Mouse (Mus musculus) kidney, adult 2 months (tissue): ENCODE measurements at regions not wholly inside any gene's neighbourhood (a gene's known extent, or its start where the extent isn't known, plus 50 kb on each side); places are given as distances from the start of the nearest gene placed in this dataset.

Source experiments
- DNase-seq: peaks from one replicate; pipeline ENCODE4 v3.0.0; 2021
- H3K27ac ChIP-seq: fragments of 200-500 bp; 2 replicates; pipeline ENCODE4 v1.5.1; 2012; ENCODE audit warnings: low read depth, low read length, control low read depth, inconsistent platforms; ENCODE audit not compliant: insufficient read depth
- H3K27me3 ChIP-seq: fragments of 200-500 bp; replicated peaks from 2 replicates; pipeline ENCODE4 v1.6.1; 2012; ENCODE audit warnings: mild to moderate bottlenecking, moderate library complexity, low read length, inconsistent platforms; ENCODE audit not compliant: control insufficient read depth, insufficient read depth
- H3K36me3 ChIP-seq: fragments of 200-500 bp; 2 replicates; pipeline ENCODE4 v1.6.1; 2012; ENCODE audit warnings: mild to moderate bottlenecking, moderate library complexity, low read length, inconsistent platforms; ENCODE audit not compliant: control insufficient read depth, insufficient read depth
- H3K4me1 ChIP-seq: fragments of 200-500 bp; 2 replicates; pipeline ENCODE4 v1.6.1; 2011; ENCODE audit warnings: low read length; ENCODE audit not compliant: control insufficient read depth, insufficient read depth
- H3K4me3 ChIP-seq: fragments of 200-500 bp; 2 replicates; pipeline ENCODE4 v1.5.1; 2011; ENCODE audit warnings: mild to moderate bottlenecking, low read depth, low read length, control low read depth; ENCODE audit not compliant: insufficient read depth
- CTCF ChIP-seq: fragments of 200-500 bp; conservative IDR thresholded peaks from 2 replicates; pipeline ENCODE4 v1.5.1; 2011; ENCODE audit warnings: low read depth, mild to moderate bottlenecking, control low read depth, low read length, moderate library complexity, mixed read lengths; ENCODE audit not compliant: insufficient read depth, insufficient read length
- POLR2A ChIP-seq: fragments of 200-500 bp; IDR thresholded peaks from one replicate; pipeline ENCODE4 v1.6.1; 2011; ENCODE audit warnings: low read depth, low read length, control low read depth
- WGBS: fragments of 180-500 bp; shearing (Covaris S2); methylation state at CpG from one replicate; pipeline ENCODE4 v1.1.7; 2018; 5-methylcytosine and 5-hydroxymethylcytosine counted together

- H3K27ac ChIP-seq: no peak overlapping the region
- H3K4me3 ChIP-seq: no peak overlapping the region
- no peak for DNase-seq
- H3K27me3 ChIP-seq: no peaks in the 10 kb centered on the region
- H3K4me1 ChIP-seq: peaks cover 7% of the 10 kb centered on the region; the same call in 1 of the 2 replicates
- 74% methylated on average over 1 of the region's 1 CpGs for WGBS
- no peaks in the 10 kb centered on the region for H3K36me3 ChIP-seq
- no peak for TF ChIP-seq CTCF
- no peak for TF ChIP-seq POLR2A
These were observed 50.8 kb upstream of the Fhl2 start for GRCm38 (mm10) chr1:43247609-43248008.

GRCm38 (mm10) chr1:43250281-43250680 lies 53.5 kb upstream of the Fhl2 start:
- no peaks in the 10 kb centered on the region for H3K27me3 ChIP-seq
- H3K4me3 ChIP-seq: no peak overlapping the region
- DNase-seq: peak; percentile 94
- H3K36me3 ChIP-seq: no peaks in the 10 kb centered on the region
- 40% methylated on average over 6 of the region's 6 CpGs for WGBS
- no peak overlapping the region for H3K27ac ChIP-seq
- H3K4me1 ChIP-seq: peaks cover 7% of the 10 kb centered on the region; the same call in 1 of the 2 replicates
- TF ChIP-seq CTCF (no peak), POLR2A (no peak)

GRCm38 (mm10) chr1:43251356-43251755 lies 54.6 kb upstream of the Fhl2 start:
- Histone ChIP-seq H3K4me1 (peaks cover 7% of the 10 kb centered on the region; the same call in 1 of the 2 replicates), H3K27ac (peak overlapping the region; percentile 58), H3K27me3 (no peaks in the 10 kb centered on the region), H3K36me3 (no peaks in the 10 kb centered on the region), H3K4me3 (no peak overlapping the region)
- WGBS: 52% methylated on average over 7 of the region's 7 CpGs
- TF ChIP-seq CTCF (no peak), POLR2A (no peak)
- DNase-seq: peak; percentile 84

- no peak for TF ChIP-seq CTCF
- TF ChIP-seq POLR2A: no peak
- DNase-seq: no peak
- Histone ChIP-seq H3K27me3 (no peaks in the 10 kb centered on the region), H3K36me3 (no peaks in the 10 kb centered on the region), H3K4me3 (no peak overlapping the region), H3K27ac (no peak overlapping the region), H3K4me1 (peaks cover 7% of the 10 kb centered on the region; the same call in 1 of the 2 replicates)
- WGBS: 67% methylated on average over 1 of the region's 1 CpGs
These were observed 57.3 kb upstream of the Fhl2 start for GRCm38 (mm10) chr1:43254129-43254528.

GRCm38 (mm10) chr1:43256078-43256477 lies 59.3 kb upstream of the Fhl2 start:
- Histone ChIP-seq H3K4me1 (peaks cover 7% of the 10 kb centered on the region; the same call in 1 of the 2 replicates), H3K4me3 (no peak overlapping the region), H3K27me3 (no peaks in the 10 kb centered on the region), H3K36me3 (no peaks in the 10 kb centered on the region), H3K27ac (no peak overlapping the region)
- no peak for DNase-seq
- TF ChIP-seq POLR2A (no peak), CTCF (no peak)

GRCm38 (mm10) chr1:43257909-43258308 lies 61.1 kb upstream of the Fhl2 start:
- no peak overlapping the region for H3K4me3 ChIP-seq
- TF ChIP-seq CTCF (no peak), POLR2A (no peak)
- H3K4me1 ChIP-seq: peaks cover 7% of the 10 kb centered on the region; the same call in 1 of the 2 replicates
- 96% methylated on average over 6 of the region's 6 CpGs for WGBS
- no peak for DNase-seq
- H3K27ac ChIP-seq: no peak overlapping the region
- H3K36me3 ChIP-seq: no peaks in the 10 kb centered on the region
- H3K27me3 ChIP-seq: no peaks in the 10 kb centered on the region

- H3K4me1 ChIP-seq: peaks cover 11% of the 10 kb centered on the region; the same call in 1 of the 2 replicates
- DNase-seq: peak; percentile 53
- no peaks in the 10 kb centered on the region for H3K27me3 ChIP-seq
- 73% methylated on average over 1 of the region's 1 CpGs for WGBS
- TF ChIP-seq CTCF (no peak), POLR2A (no peak)
- H3K27ac ChIP-seq: no peak overlapping the region
- H3K4me3 ChIP-seq: no peak overlapping the region
- no peaks in the 10 kb centered on the region for H3K36me3 ChIP-seq
These were observed 63.1 kb upstream of the Fhl2 start for GRCm38 (mm10) chr1:43259841-43260240.
